Mouse (Mus musculus) frontal cortex, postnatal 10 days (tissue): ENCODE results near the gene Smim15.
A peak's percentile ranks its signal among the peaks of the same experiment; 100 is the strongest.

Source experiments
- DNase-seq, 2 experiments: peaks; one replicate each; pipeline ENCODE4 v3.0.0; 2022; ENCODE audit warnings: low spot score in 2 of 2, mixed read lengths in 1 of 2

The Smim15 gene

DNA sequence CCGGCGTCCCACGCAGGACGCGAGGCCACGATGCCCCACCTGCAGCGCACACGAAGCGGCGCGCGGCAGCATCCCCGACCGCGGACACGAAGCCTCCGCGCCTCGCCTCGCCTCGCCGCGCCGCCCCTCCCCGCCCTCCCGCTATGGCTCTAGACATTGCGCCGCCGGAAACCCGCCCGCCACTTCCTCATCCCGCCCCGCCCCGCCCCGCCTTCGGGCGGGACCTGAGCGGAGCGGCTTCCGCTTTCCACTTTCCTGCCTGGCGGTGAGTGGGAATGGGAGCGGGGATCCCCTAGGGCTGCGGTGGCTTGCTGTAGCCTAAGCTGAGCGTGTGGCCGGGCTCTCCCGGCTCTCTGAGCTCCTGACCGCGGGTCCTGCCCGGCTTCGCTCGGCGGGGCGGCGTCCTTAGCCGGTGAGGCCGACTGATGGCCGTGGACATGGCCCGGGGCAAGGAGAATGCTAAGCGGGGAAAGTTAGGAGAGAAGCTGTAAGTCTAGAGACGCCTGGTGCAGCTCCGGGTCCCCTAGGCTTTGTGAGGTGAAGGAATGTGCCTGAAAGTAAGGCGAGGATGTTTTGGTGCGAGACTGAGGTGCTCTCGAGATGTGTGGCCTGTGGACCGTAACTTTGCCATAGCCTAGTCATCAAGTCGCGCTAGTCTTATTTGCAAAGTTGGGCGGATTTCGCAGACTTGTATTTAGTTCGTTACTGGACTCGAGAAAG, at the start of gene Smim15:
TSS of gene Smim15 (plus strand) at position 225 of the 720 bp plus-strand sequence.
- DNase-seq, result peak; percentile 79 to 87

DNA sequence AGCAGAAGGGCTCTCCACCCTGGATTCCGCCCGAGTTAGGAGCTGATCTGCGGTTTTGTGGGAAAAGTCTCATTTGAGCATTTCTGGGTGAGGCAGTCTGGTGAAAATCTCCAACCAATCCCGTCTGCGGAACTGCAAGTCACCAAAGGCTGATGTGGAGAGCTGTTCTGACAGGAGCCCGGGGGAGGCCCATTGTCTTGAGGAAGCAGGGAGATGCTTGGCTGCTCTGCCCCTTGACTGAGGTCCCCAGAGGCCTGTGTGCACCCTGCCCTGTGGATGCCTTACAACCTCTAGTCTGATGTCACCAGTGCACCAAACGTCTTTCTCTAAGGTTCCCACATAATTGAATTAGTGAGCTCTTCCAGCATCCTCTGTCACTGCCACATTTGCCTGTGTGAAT, 49.0 kb upstream of the Smim15 start:
- no peak for DNase-seq

DNA sequence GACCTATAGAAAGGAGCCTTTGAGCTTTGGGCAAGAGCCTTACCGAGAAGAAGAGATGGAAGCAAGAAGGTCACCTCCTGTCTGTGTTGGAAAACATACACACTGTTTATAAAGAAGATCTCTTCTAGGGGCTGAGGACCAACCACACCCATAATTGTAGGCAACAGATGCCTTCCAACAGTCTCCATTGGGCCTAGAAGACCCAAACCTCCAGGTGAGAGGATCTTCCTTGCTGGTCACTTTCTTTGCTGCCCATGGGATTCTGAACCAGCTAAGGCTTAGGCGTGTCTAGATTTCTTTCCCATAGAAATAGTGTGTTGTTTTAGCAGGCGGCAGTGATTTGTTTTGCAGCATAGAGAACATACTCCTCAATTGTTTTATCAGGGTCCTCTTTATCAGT, 47.9 kb upstream of the Smim15 start:
- no peak for DNase-seq

DNA sequence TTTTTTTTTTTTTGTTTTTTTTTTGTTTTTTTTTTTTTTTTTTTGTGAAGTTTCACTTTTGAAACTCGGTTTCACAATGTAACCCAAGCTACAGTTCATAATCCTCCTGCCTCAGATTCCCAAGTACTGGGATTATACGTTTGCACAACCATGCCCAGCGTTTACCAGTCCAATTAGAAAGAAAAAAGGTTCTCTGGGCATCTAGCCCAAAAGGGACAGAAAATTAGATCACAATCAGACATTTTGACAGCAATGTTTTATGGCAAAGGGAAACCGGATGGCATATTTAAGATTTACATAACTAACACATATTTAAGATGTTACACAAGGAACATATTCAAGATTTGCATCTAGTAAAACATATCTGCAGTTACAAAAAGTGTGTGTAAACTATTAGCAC, 36.4 kb upstream of the Smim15 start:
- no peak for DNase-seq

DNA sequence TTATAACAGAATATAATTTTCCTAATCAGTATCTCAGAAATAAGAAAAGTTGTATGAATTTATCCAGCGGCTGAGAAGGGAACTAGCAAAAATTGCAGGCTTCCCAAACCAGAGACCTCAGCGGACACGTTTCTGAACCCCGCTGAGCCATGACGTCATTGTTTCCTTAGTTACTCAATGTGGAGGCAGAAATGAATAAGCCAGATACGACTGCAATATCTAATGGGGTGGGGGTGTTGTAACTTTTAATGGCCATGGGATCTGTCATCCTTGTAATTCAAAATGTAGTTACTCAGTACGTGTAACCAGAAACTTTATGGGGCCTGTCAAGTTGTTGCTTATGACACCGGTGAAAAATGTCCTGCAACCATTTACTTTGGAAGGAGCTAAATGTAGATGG, 31.1 kb upstream of the Smim15 start:
- DNase-seq, result no peak

DNA sequence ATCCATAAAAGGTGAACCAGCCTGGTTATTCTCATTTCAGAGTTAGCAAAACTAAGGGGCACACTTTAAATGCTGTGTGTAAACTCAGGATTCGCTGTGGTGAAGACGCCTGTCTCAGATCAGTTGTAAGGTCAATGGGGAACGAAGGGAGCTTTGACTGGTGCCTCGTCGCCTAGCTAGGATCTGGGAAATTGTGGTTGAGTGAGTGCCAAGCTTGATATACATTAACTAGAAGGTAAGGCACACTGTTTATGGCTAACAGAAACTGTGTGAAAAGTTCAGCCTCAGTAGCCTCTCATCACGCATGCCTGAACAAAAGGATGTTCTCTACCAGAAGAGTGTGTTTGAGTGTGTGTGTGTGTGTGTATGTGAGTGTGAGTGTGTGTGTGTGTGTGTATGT, 30.4 kb upstream of the Smim15 start:
- DNase-seq, result no peak

DNA sequence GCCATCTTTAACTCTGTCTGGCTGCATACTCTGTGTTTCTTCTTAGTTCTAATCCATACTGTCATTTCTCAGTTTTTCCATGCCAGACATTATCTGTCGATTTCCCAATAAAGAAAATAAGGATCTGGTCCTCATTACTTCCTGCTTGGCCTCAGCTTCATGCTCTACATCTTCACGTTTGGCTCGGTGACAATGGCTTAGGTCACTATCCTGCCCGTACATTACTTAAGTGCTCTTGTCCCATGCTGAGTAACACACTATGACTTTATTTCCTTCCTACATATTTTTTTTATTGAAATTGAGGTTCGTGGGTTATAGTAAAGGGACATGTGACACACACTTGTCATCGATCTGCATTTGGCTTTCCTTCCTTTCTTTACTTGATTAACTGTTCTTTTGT, 29.1 kb upstream of the Smim15 start:
- DNase-seq, result no peak

DNA sequence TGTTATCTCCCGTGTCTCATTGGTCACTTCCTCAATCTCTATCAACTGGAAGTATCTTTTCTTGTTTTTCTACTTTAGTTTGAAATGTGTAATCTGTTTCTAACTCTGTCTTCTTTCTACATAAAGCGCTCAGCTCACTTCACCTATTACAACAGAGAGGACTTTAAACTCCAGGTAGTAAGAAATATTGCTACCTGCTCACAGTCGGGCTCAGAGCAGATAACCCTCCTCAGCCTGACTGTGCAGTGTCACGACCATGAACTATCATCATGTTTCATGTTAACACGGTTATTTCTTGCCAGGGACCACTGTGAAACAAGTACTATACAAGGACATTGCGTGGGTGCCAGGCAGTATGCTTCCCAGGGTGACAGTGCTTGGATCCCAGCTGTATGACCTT, 26.9 kb upstream of the Smim15 start:
- DNase-seq, result no peak

DNA sequence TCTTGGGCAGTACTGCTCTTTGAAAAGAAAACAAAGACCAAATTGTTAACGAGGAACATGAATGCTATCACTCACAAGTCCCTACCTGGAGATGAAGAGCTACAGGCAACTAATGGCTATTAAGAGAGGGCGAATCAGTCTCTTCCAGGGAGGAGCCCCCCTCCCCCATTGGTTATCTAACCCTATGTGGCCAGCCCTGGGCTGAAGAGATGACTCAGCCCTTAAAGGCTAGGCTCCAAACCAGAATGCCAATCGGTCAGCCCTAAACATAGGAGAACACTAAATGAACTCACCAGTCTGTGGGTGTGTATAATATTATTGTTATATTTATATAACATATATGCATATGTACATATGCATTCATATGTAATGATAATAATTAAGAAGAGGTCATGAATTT, 18.4 kb upstream of the Smim15 start:
- no peak for DNase-seq

DNA sequence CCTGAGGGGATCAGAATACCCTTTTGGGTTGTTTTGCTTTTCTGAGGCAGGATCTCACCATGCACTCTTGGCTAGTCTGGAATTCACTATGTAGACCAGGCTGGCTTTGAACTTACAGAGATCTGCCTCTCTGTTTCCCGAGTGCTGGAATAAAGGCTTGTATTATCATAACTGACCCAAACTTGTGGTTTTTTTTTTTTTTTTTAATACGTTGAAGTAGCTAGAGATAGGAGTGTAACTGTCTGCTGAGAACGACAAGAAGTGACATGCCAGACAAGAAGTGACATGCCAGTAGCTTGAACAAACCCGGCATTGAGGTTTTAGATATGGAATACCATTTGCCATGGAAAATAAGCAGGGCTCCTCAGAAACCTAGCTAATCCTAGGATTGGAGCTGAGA, 11.5 kb upstream of the Smim15 start:
- DNase-seq, result no peak

DNA sequence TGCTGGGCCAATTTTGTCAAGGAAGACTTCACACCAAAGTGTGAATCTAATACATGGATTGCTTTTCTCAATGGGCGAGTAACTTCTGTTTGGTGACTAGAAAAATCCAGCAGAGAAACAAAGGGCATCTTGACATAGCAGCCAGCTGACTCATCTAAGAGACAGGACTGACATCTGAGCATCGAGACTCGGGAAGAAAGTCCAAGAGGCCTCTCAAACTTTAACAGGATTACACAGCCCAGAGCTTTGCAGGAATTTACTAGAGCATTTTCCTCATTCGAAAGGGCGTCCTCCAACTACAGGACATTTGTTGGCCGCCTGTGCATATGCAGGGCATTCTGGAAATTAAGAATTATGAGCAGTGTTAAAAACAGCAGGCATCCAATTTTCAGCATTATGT, 4.9 kb upstream of the Smim15 start:
- no peak for DNase-seq

DNA sequence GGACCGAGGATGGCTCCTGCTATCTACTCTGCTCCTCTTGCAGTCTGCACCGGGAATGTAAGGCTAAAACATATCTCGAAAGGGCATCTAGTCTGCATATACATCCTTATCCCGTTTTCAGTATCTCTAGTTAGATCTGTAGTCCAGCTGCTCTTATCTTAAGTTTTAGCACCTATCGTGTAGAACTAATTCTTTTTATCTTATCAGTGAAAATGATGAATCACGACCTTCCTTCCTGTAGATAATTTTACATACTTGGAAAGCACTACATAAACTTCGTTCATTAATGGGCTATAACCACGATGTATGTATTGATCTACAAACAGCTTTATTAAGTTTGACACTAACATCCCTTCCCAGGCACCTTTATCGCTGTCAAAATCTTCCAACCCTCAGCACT, 4.3 kb upstream of the Smim15 start:
- no peak for DNase-seq

DNA sequence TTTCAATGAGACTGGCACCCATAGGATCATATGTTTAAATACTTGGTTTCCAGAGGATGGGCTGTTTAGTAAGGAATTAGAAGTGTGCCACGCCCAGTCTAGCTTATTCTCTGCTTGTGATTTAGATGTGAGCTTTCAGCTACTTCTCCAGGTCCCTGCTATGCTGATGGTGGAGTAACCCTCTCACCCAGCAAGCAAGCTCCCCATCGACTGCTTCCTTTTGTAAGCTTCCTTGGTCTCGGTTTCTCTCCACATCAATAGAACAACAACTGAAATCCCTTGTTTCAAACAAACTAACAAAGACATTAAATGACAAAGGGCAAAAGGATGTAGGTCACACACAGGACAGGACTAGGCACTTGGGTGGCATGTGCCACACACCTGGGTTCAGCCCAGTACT, 3.8 kb upstream of the Smim15 start:
- no peak for DNase-seq

DNA sequence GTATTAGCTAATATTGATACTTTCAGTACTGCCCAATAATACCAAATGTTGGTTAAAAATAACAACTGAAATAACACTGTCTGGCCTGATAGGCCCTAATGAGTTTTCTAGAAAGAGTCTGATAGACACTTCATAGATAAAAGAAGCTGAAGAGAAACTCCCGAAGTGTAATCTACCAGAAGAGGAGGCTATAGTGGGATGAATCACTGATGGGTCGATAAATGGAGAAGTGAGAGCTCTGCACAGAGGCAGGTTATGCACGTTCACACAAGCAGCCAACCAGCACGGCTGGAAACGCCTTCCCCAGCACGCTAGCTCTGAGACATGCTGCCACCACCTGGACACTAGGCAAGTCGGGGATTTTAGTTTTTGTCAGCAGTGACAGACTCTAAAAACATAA, 2.9 kb upstream of the Smim15 start:
- peak; percentile 50 to 60 for DNase-seq

DNA sequence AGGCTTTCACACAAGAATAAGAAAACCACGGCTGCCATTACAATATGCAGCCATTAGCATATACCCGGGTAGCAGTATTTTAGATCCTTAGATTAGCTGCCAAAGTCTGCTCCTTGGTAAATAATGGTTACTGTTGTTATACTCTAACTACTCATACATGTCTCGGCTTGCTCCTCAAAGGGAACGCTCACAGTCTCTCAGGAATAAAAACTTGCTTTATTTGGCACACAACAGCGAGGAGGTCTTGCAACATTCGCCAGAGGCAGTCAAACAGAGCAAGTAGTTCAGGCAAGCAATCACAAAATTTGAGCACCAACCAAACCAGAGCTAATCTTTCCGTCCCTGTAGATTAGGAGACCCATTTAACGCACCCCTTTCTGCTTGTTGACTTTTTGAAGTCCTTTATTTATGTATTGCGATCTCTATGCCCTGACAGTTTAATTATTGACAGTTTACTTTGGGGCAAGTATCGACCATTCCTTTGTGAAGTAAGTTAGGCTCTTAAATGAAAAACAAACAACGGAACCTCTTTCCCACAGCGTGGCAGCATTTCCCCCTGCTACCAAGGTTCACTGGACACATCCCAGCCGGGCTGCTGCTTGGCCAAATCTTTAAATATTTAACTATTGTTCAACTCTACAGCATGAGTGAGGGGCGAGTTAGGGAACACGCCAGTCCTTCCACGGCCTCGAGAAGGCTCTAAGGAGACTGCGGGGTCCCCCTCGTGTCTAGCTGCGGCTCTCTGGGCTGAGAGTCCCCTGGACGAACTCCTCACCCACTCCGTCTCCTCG, 620 bp upstream of the Smim15 start:
- DNase-seq, result no peak

DNA sequence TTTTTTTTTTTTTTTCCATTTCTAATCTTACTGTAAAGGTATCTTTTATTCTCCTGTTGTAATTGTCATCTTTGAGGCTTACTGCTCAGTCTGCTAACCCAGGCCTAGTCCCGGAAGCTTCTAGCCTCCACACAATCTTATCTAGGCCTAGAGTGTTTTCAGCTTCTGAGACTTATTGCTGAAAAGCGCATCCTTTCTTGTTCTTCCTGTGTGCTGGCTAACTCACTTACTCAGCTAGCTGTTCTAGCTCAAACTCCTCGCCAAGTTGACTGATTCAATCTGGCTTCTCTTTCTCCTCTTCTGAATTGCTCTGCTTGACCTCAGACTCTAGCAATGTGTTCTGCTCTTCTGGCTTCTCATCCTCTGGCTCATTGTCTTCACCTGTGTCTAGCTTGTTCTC, 1.4 kb downstream of the Smim15 start:
- DNase-seq, result no peak

DNA sequence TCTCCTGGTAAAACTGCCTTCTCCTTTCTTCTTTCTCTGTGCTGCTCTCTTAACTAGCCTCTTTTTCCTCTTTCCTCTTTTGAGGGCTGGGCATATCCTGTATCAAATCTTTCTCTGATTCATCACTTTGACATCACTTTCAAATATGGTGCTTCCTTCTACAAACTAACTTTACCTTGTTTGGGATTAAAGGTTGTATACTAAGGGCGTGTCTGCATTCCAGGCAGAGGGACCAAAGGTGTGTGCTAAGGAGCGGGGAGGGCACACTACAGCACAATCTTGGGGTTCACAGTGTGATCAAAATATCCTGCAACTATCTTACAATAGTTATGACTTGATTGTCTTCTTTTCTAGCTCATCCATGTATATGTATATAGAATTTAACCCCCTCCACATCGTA, 1.8 kb downstream of the Smim15 start:
- DNase-seq, result no peak

DNA sequence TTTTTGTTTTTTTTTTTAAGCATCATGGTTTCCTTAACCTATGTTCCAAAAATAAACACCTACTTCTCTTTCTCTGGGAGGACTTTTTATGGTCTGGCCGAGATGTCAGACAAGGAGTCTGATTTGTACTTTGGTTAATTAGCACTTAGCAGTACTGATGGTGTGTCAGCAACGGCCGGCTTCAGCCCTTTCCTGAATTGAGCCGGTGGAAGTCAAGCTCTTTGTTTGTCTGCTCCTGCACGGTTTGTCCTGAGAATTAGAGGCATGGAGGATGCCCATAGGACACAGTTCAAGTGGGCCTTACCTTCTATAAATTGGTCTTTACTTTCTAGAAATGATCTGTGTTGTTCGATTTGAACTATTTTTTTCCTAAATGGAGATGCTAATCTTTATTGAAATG, 2.6 kb downstream of the Smim15 start:
- DNase-seq, result no peak

DNA sequence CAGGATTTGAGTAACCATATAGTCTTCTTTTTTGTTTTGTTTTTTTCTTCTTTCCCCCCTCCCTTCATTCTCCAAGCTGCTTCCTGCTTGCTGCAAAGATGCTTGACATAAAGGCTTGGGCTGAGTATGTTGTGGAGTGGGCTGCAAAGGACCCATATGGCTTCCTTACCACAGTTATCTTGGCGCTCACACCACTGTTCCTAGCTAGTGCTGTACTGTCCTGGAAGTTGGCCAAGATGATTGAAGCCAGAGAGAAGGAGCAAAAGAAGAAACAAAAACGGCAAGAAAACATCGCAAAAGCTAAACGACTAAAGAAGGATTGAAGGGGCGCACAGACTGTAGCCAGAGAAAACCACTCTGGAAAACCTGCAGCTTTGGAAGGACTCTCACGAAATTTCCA, 3.1 kb downstream of the Smim15 start:
- DNase-seq, result no peak

DNA sequence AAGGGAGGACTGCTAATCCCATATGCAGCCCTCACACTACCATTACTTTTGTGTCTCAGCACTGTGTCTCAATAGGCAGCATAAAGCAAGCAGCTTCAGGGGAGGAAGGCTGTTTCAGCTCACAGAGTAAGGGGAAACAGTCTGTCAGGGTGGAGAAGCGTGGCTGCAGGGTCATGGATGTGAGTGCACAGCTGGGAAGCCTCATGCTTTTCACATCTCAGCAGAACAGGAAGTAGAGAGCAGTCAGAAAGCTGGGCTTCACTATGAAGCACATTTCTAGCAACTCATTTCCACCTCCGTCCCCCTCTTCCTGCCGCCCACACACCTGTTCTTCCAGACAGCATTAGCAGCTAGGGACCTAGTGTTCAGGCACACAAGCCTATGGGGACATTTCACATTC, 12.7 kb downstream of the Smim15 start:
- DNase-seq, result no peak

DNA sequence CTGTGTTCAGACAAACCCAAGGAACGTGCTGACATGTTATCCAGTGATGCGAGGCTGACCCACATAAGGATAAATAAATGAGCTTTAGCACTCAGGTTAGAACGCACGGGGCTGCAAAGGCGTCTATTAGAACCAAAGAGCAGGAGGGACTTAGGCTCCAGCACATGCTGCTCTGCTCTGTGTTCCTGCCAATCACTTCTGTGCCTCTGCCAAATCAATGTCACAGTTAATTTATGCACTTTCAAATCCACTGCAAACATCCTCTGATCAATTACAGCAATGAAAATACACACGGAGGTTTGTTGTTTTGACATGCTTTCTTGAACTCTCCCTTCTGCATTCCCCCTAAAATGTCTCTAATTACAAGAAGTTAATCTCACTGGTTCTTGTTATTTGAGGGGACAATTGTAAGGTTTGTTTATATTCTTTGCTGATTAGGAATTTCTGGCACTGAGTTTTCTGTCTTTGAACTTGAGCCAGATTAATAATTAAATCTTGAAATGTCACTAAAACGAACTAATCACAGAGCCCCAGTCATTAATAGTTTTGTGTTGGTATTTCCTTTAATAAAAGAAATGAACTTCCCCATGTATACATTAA, 16.1 kb downstream of the Smim15 start:
- DNase-seq, result no peak

DNA sequence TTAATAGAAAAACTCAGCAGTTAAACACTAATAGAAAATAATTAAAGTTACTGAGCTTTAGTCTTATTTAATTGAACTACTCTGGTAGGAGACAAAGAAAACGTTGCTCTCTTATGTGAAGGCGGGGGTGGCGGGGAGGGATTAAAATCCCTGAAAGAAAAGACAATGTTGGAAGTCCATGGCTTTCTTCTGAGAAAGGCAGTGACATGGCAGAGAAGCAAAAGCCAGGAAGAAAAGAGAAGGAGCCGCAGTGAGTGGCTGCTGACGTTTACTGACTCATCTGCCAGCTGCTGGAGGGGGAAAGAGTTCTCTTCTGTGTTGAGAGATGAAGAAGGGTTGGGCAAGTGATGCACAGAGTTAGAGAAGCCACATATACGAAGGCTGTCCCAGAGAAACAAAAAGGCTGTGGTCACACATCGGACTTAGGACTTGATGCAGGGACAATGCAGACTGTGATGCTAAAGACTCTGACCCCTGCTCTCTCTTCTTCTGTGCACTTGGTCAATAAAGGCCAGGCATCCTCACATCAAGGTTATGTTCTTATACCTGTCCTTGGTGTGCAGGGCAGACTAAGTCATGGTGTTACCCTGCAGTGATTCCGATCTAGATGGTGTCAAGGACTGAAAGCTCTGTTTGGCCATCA, 16.8 kb downstream of the Smim15 start:
- no peak for DNase-seq

DNA sequence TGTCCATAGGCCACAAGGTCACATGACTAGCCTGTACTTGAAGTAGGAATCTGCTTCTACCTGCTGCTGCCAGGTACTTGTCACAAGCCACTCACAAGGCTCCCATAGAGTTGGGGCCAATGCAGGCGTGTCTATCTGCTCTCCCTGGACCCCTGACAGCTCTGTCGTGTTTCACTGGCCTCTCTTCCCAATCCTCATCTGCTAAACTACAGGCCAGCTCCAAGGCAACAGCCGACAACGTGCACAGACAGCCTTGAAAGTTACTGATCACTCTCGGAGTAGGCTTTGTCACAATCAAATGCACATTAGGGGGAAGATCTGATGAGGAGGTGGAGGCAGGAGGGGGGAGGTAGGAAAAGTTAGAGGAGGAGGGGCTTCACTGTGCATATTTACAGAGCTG, 18.7 kb downstream of the Smim15 start:
- DNase-seq, result no peak
